Mouse (Mus musculus) right cerebral cortex, postnatal 36 days (tissue): ENCODE measurements at regions not wholly inside any gene's neighbourhood (a gene's known extent, or its start where the extent isn't known, plus 50 kb on each side); places are given as distances from the start of the nearest gene placed in this dataset.

Experiments
- DNase-seq, 2 experiments: peaks; one replicate each; pipeline ENCODE4 v3.0.0; 2022; ENCODE audit warnings: low spot score in 2 of 2, mixed read lengths in 1 of 2

- DNase-seq: no peak
Observed at GRCm38 (mm10) chr11:52628875-52629274, 135.6 kb upstream of the Fstl4 start.

DNA sequence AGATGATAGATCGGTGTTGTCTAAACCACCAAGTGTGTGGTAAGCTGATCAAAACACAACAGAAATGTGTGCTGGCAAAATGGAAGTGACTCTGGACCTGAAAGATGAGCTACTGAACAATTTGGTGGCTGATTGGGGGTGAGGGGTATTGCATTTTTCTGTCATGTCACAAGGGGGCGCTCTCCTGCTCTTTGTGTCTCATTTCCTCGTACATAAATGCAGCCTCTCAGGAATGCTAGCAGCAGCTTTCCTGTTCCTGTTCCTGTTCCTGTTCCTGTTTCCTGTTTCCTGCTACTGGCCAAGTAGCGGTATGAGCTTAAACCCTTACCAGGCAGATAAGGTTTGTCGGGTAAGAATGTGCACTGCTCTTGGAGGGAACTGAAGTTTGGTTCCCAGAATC, 134.7 kb upstream of the Fstl4 start:
- DNase-seq: no peak

- no peak for DNase-seq
Observed at GRCm38 (mm10) chr11:52631579-52631978, 132.9 kb upstream of the Fstl4 start.

- no peak for DNase-seq
Observed at GRCm38 (mm10) chr11:52634189-52634588, 130.2 kb upstream of the Fstl4 start.

- DNase-seq: no peak
Observed at GRCm38 (mm10) chr11:52635716-52636389, 128.6 kb upstream of the Fstl4 start.

DNA sequence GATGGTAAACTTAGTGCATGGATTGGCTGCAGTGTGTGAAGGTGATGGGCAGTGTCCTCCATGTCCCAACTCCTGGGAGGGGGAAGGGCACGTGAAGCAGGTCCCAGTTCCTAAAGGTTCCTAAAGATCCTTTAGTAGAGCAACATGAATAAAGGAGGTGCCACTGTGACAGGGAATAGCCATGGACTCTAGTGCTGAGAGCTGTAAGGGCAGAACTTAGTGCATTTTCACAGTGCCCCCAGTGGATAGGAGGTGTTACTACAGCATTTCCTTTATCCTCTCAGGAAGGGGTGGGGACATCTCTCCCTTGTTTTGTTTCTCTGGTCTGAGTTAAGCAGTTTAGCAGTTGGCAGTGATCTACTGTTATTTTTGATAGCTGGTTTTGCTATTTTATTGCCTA, 125.5 kb upstream of the Fstl4 start:
- DNase-seq: no peak

DNA sequence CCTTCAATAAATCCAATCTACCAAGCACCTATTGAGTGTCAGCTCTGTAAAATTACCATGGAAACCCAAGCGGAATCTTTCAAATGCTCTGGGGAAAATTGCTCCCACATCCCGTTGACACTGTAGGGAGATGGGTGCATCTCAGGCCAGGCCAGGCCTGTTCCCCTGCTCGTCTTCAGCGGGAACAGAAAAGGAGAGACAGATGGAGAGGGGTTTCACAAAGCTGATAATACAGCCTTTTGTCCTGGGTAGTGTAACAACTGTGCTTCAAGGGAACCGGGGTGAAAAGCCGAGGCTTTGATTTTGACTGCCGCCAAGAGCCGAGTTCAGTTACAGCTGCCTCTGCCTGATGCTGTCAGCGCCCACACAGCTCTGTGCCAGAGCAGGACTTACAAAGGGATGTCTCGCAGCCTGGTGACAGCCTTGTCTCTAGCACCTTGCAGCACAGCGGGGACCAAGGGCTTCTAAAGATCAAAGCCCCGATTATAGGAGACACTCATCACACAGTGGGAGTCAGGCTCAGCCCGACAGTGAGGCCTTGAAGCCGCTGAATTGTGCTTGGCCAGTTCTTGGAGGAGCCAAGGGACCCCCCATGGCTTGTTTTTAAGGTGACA, 122.6 kb upstream of the Fstl4 start:
- peak in 1 of 2 experiments; percentile 30 for DNase-seq

GRCm38 (mm10) chr11:52644081-52644768, 120.2 kb upstream of the Fstl4 start:
- DNase-seq: no peak

- peak; percentile 48 to 73 for DNase-seq
Observed at GRCm38 (mm10) chr11:52648176-52648839, 116.1 kb upstream of the Fstl4 start.

DNA sequence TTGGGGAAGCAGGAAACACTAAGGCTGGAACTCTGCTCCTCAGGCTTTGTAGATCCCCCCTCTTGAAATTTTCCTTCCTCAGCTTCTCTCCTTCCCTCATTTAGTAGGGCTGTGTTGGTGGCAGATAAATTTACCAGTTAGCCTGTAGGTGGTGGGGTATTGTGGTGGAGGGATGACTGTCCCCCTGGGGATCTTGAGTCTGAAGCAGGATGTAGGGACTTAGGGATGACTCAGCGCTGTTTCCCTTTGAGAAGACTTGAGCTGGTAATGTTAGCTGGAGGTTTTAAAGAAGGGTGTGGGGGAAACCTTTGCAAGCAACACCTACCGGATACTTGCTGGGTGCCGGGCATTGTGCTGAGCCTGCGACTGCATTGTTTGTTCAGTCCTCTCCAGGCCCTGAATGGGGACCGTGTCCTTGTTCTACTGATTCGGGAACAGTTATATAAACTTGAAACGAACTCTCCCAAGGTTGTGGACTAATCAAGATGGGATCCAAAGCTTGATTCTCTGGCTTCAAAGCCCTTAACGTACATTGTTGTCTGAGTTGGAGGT, 115.5 kb upstream of the Fstl4 start:
- DNase-seq: peak; percentile 36 to 66

DNA sequence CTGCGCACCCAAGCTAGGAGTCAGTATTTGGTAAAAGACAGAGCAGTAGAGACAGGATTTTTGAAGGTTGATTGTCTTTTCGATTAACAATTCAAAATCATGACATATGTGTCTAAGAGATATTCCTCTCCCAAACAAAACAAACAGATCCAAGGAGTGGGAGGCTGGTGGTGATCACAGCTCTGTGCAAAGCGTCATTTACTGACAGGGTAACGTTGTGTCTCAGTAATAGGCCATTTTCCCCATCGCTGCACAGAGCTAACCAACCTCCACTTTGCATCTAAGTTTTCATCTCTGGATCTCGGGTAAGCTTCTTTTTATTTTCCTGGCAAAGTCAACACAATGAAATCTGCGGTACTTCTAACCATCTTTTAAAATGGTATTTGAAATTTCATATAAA, 109.8 kb upstream of the Fstl4 start:
- no peak for DNase-seq

DNA sequence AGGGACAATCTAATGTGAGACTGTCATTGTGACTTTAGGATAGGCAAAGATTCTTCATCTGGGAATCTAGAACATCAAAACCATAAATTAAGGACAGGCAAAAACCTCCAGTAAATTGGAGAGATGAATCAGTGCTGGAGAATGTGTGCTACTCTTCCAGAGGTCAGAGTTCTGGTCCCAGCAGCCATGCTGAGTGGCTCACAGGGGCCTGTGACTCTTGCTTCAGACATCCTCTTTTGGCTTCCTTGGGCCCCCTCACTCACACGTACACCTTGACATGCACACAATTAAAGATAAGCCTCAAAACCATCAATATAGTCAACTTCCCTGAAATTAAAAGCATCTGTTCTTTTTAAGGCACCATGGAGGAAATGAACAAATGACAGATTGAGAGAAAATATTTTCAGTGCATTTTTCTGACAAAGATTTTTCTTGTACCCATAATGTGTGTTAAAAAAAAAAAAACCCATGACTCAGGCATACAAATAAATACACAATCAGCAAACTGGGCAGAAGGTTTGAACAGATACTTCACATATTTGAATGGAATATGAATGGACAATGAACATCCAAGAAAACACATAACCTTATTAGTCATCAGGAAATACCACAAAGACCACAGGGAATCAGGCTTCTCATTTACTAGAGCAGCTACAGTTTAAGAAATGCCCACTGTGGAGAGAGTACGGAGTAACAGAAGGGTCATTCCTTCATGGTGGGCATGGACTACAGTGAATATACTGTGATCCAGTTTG, 108.5 kb upstream of the Fstl4 start:
- DNase-seq: no peak

GRCm38 (mm10) chr11:52661234-52661633, 103.2 kb upstream of the Fstl4 start:
- no peak for DNase-seq

DNA sequence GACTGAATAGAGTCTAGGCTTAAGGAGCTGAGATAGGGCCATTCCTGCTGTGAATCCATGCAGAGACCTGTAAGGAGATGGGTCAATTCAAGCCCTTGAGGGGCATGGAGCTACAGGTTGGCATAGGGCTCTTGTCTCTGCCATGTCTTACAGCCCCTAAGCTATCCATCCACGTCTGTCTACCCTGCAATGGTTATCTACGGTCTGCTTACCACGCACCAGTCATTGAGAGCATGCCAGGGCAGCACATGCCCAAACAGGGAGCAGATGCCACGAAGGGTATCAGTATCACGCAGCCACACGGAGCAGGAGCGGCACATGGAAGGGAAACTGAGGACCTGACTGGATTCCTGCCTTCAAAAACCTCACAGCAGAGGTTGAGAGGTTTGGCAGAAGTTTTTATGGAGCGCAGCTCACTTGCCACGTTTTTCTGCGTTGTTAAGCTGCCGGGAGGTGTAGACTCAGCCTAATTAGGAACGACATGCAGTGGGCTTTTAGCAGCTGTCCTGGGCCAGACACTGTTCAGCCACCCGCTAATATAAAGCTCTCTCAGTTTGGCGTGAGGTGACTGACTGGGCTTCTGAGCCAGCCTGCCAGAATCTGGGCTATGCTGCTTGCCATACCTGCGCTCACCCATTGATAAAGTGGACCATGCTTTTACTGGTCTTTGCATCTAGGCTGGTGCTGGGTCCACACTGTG, 102.4 kb upstream of the Fstl4 start:
- DNase-seq: no peak

- peak; percentile 34 to 73 for DNase-seq
Observed at GRCm38 (mm10) chr11:52665343-52665742, 99.1 kb upstream of the Fstl4 start.

DNA sequence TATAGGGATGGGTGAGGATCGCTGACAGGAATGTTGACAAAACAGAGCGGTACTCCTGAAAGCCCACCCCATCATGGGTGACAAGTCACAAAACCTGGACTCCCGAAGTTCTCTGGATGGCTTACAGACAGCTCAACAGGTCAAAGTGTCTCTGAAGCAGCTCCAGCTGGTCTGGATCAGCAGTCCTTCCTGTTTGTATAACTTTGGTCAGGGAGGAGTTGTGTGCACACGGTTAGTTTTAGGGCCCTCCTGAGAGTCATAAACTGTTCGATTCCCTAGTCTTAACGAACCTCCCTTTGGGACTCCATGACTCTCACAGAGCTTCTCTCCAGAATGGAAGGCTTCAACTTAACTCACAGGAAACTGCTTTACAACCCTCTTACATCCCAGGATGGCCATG, 89.4 kb upstream of the Fstl4 start:
- no peak for DNase-seq

DNA sequence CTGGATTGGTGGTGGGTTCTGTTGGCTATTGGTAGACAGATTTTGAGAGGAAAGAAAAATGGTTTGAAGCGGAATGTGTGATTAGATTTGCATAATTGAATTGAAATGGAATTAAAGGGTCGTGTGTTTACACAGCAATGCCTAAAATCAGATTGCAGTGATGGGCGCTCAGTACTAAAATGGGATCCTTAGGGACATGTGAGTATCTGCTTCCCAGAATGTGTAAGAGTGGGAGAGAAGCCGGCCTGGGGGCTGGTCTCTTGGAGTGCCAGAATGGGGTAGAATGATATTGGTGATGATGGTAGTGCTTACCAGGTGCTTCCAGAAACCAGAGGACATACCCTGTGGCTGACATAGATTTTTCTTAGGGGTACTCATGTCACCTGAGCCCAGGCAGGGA, 86.2 kb upstream of the Fstl4 start:
- DNase-seq: no peak

- DNase-seq: no peak
Observed at GRCm38 (mm10) chr11:52685436-52685835, 79.0 kb upstream of the Fstl4 start.

DNA sequence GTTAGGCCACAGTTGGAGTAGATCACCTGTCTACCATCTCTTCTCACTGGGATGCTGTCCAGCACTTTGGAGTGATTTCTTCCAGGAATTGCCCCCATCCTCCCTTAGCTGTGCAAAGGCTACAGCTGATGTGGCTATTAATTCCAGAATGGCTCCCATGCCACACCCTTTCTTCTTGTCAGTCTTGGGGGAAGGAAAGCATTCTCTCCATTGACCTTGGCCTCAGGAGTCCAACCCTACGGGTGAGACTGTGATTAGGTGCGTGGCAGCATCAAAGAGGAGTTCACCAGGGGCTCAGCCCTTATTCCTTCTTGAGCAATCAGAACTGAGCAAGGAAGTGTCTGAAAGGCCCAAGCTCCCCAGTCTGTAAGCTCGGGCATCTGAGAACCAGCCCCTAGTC, 71.7 kb upstream of the Fstl4 start:
- no peak for DNase-seq

DNA sequence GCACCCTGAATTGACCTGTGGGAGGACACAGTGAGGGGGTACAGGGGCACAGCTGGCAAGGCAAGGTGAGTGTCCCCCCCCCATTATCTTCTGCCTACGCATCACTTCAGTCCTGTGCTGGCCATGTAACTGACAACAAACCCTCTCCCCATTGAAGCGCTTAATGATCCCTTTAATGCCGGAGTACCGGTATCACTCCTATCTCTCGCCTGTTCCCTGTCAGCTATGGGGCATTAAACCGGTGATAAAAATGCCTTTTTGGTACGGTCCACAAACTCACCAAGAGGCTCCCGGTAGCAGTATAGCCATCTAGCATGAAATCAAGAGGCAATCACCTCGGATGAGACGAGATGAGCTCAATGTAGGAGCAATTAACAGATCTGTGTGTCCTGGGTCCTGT, 62.8 kb upstream of the Fstl4 start:
- DNase-seq: no peak

DNA sequence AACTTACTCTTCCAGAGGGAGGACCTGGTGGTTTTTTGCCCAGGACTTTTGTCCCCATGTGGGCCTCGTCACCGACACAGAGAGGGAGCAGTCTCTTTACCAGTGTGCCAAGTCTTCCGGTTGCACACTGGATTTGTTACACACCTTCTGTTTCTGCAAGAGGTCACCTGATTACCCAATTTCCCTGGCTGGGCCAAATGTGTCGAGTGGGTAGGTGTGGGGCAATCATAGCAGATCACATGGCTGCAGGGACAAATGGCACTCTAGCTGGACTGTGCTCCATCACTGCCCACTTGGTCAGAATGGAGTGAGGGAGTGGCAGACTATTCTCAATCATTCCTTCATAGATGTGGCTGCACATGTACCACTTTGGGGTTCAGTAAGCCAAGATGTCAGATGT, 61.0 kb upstream of the Fstl4 start:
- no peak for DNase-seq
